Mouse (Mus musculus) left cerebral cortex, adult 8-10 months (tissue): ENCODE results near the gene Mfsd14b. TPM values are rescaled to one million over a fixed set of nuclear protein-coding genes. Genes with fewer than 3 reads are reported as not detected.

ENCODE experiments used
- DNase-seq, 2 experiments: peaks; one replicate each; pipeline ENCODE4 v3.0.0; 2022; ENCODE audit warnings: low spot score in 2 of 2
- total RNA-seq, 4 experiments: library from RNA; stranded (reverse); gene quantifications; 2 replicates each; pipeline ENCODE4 v1.2.4; 2022

Mfsd14b gene
- total RNA-seq: 10 to 100 TPM; 39.7 to 45.0 (median 41.7) TPM

GRCm38 (mm10) chr13:65112459-65113110 is at the start of gene Mfsd14b:
TSS of gene Mfsd14b (minus strand) at chr13:65112975.
- peak; percentile 84 to 91 for DNase-seq

- no peak for DNase-seq
Observed at GRCm38 (mm10) chr13:65149940-65150339, 37.2 kb upstream of the Mfsd14b start, which contains the start of gene Olfr466. TSS of gene Olfr466 (plus strand) at chr13:65150240.

GRCm38 (mm10) chr13:65137789-65138188 is 25.0 kb upstream of the Mfsd14b start, which contains the start of gene Olfr465-ps1:
TSS of gene Olfr465-ps1 (plus strand) at chr13:65138089.
- no peak for DNase-seq

- DNase-seq: no peak
Observed at GRCm38 (mm10) chr13:65127063-65127847, 14.5 kb upstream of the Mfsd14b start.

- no peak for DNase-seq
Observed at GRCm38 (mm10) chr13:65122111-65122510, 9.3 kb upstream of the Mfsd14b start.

GRCm38 (mm10) chr13:65120984-65121383 is 8.2 kb upstream of the Mfsd14b start:
- no peak for DNase-seq

- DNase-seq: no peak
Observed at GRCm38 (mm10) chr13:65113239-65113638, 464 bp upstream of the Mfsd14b start.

GRCm38 (mm10) chr13:65111961-65112360 is 814 bp downstream of the Mfsd14b start:
- no peak for DNase-seq

GRCm38 (mm10) chr13:65101232-65101631 is 11.5 kb downstream of the Mfsd14b start:
- DNase-seq: no peak

- no peak for DNase-seq
Observed at GRCm38 (mm10) chr13:65100678-65101077, 12.1 kb downstream of the Mfsd14b start.

- no peak for DNase-seq
Observed at GRCm38 (mm10) chr13:65097018-65097417, 15.8 kb downstream of the Mfsd14b start.

GRCm38 (mm10) chr13:65095923-65096322 is 16.9 kb downstream of the Mfsd14b start:
- DNase-seq: no peak

- DNase-seq: no peak
Observed at GRCm38 (mm10) chr13:65069969-65070368, 42.8 kb downstream of the Mfsd14b start.

GRCm38 (mm10) chr13:65052660-65053059 is 60.1 kb downstream of the Mfsd14b start, which contains the start of gene Prss47:
TSS of gene Prss47 (minus strand) at chr13:65052760.
- no peak for DNase-seq

GRCm38 (mm10) chr13:65035057-65035456 is 77.7 kb downstream of the Mfsd14b start:
- DNase-seq: no peak

- DNase-seq: no peak
Observed at GRCm38 (mm10) chr13:65032758-65033157, 80.0 kb downstream of the Mfsd14b start, which contains the start of gene Spata31d1c. TSS of gene Spata31d1c (plus strand) at chr13:65033058.

Other genes with a start within 250 kb of the Mfsd14b start
- 1 to 10 TPM; 6.1 to 7.7 (median 7.0) TPM for gene Cntnap3, start 209.0 kb downstream of the Mfsd14b start, total RNA-seq
- gene Spata31, start 195.6 kb downstream of the Mfsd14b start, total RNA-seq: not detected
- not detected for gene Spata31d1c, start 79.9 kb downstream of the Mfsd14b start, total RNA-seq
- gene Prss47, start 60.2 kb downstream of the Mfsd14b start, total RNA-seq: not detected
- gene Olfr465-ps1, start 25.1 kb upstream of the Mfsd14b start, total RNA-seq: not detected
- not detected for gene Olfr466, start 37.3 kb upstream of the Mfsd14b start, total RNA-seq
- gene Nlrp4f, start 93.0 kb upstream of the Mfsd14b start, total RNA-seq: 1 to 10 TPM in 1 of 4 experiments, under 1 TPM in 2, not detected in 1; 0.11 to 1.3 (median 0.53) TPM
- 1 to 10 TPM in 1 of 4 experiments, under 1 TPM in 2, not detected in 1; 0.64 to 1.1 (median 0.98) TPM for gene Gm10775, start 146.6 kb upstream of the Mfsd14b start, total RNA-seq
- 10 to 100 TPM; 54.3 to 60.0 (median 58.0) TPM for gene Zfp369, start 165.8 kb upstream of the Mfsd14b start, total RNA-seq